Mouse (Mus musculus) forebrain, embryonic 11.5 days (tissue): ENCODE results near the gene Wdr25. TPM values are rescaled to one million over a fixed set of nuclear protein-coding genes. Genes with fewer than 3 reads are reported as not detected.
A peak's percentile ranks its signal among the peaks of the same experiment; 100 is the strongest.

Experiments used
- ATAC-seq: fragments of 200-750 bp; cut with Nextera tagmentation; replicated peaks from 2 replicates; pipeline ENCODE4 v1.8.0; 2017; ENCODE audit warnings: moderate TSS enrichment; ENCODE audit not compliant: low FRiP score
- DNase-seq: peaks from one replicate; pipeline ENCODE4 v3.0.0-alpha.2; 2017; ENCODE audit warnings: low spot score
- H3K27ac ChIP-seq: fragments of 300-500 bp; sonication (generic); 2 replicates; pipeline ENCODE4 v1.5.1; 2014; ENCODE audit warnings: low read depth, low read length
- H3K27me3 ChIP-seq: fragments of 300-500 bp; sonication (generic); 2 replicates; pipeline ENCODE4 v1.6.1; 2014; ENCODE audit warnings: mild to moderate bottlenecking, low read length, mixed read lengths; ENCODE audit not compliant: control insufficient read depth, insufficient read depth
- H3K36me3 ChIP-seq: fragments of 300-500 bp; sonication (generic); 2 replicates; pipeline ENCODE4 v1.6.1; 2014; ENCODE audit warnings: mild to moderate bottlenecking, low read length, moderate library complexity, mixed read lengths; ENCODE audit not compliant: control insufficient read depth, insufficient read depth
- H3K4me1 ChIP-seq: fragments of 300-500 bp; sonication (generic); replicated peaks from 2 replicates; pipeline ENCODE4 v1.6.1; 2014; ENCODE audit warnings: low read length, mixed read lengths; ENCODE audit not compliant: control insufficient read depth, insufficient read depth
- H3K4me2 ChIP-seq: fragments of 300-500 bp; sonication (generic); 2 replicates; pipeline ENCODE4 v1.6.1; 2014; ENCODE audit warnings: low read depth, mild to moderate bottlenecking, low read length, moderate library complexity, mixed read lengths; ENCODE audit not compliant: severe bottlenecking
- H3K4me3 ChIP-seq: fragments of 300-500 bp; sonication (generic); 2 replicates; pipeline ENCODE4 v1.5.1; 2014; ENCODE audit warnings: low read depth, low read length
- H3K9ac ChIP-seq: fragments of 300-500 bp; sonication (generic); 2 replicates; pipeline ENCODE4 v1.6.1; 2014; ENCODE audit warnings: low read length
- H3K9me3 ChIP-seq: fragments of 300-500 bp; sonication (generic); 2 replicates; pipeline ENCODE4 v1.6.1; 2016; ENCODE audit warnings: low read length, mixed read lengths; ENCODE audit not compliant: control insufficient read depth
- WGBS: fragments of 180-500 bp; shearing (Covaris S2); extraction: QIAGEN DNeasy Blood & Tissue Kit; methylation state at CpG from one replicate; pipeline ENCODE4 v1.1.7; 2014; 5-methylcytosine and 5-hydroxymethylcytosine counted together
- polyA plus RNA-seq: library from polyadenylated mRNA; unstranded; fragments of >200 nt; fragmentation: Nextera tagmentation; extraction: Ambion mirVana; gene quantifications from 2 replicates; pipeline ENCODE4 v1.2.1, GENCODE M21; 2014

Wdr25 gene
- polyA plus RNA-seq, 1 experiment from 2014 or later = 7.2 TPM

- DNase-seq = peak; percentile 71
Observed at GRCm38 (mm10) chr12:108903600-108904275, 10.3 kb downstream of the Wdr25 start.

GRCm38 (mm10) chr12:108904276-108904653 lies 10.8 kb downstream of the Wdr25 start:
- WGBS = 57% methylated on average over 8 of the region's 8 CpGs
- Histone ChIP-seq H3K9me3 (no peaks in the 10 kb centered on the region), H3K27ac (no peak overlapping the region), H3K27me3 (no peaks in the 10 kb centered on the region), H3K4me1 (peaks cover 5% of the 10 kb centered on the region; the same call in 1 of the 2 replicates), H3K9ac (no peak overlapping the region), H3K4me2 (no peak overlapping the region), H3K4me3 (no peak overlapping the region), H3K36me3 (no peaks in the 10 kb centered on the region)
- DNase-seq (no peak), ATAC-seq (no peak)

More at GRCm38 (mm10) chr12:108903600-108904275, 10.3 kb downstream of the Wdr25 start:
- Histone ChIP-seq H3K9ac (no peak overlapping the region), H3K4me2 (no peak overlapping the region), H3K4me3 (no peak overlapping the region), H3K9me3 (no peaks in the 10 kb centered on the region), H3K36me3 (no peaks in the 10 kb centered on the region), H3K27ac (no peak overlapping the region), H3K27me3 (no peaks in the 10 kb centered on the region), H3K4me1 (peaks cover 5% of the 10 kb centered on the region; the same call in 1 of the 2 replicates)
- no peak for ATAC-seq
- 83% methylated on average over 8 of the region's 8 CpGs for WGBS

DNA sequence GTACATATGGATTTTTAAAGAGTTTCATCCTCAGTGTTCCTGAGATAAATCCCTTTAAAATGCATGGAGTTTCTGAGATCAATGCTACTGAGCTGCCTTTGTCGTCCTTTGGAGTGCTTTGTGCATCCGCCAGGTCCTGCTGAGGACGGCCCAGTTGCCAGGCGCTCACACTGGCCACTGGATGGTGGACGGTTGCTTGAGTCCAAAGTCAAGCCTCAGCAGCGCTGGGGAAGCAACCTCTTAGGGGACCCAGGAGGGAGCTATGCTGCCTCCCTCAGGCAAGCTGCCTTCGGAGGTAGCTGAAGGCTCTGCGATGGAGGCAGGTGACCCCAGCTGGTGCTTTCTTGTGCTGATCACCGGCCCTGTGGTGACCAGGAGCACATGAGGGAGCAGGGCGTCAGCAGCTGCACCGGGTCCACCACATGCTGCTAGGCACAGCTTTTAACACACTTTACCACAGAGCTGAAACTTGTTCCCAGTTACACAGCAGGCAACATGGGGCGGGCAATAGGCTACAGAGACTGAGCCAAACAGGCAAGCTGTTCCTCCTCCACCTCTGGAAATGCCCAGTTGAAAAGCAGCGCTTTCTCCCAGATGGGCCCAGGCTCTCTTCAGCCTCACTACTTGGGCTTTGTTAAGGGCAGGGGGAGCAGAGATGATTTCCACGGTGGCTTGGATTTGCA lies 12.3 kb downstream of the Wdr25 start:
- DNase-seq (no peak), ATAC-seq (0 out of 2 replicates have a peak, but pooled peaks have one; percentile 13)
- Histone ChIP-seq H3K27ac (peak overlapping the region; percentile 8; the same call in 1 of the 2 replicates), H3K4me3 (no peak overlapping the region), H3K9me3 (no peaks in the 10 kb centered on the region), H3K36me3 (no peaks in the 10 kb centered on the region), H3K27me3 (no peaks in the 10 kb centered on the region), H3K9ac (no peak overlapping the region), H3K4me2 (no peak overlapping the region), H3K4me1 (peaks cover 5% of the 10 kb centered on the region; the same call in 1 of the 2 replicates)
- 28% methylated on average over 14 of the region's 14 CpGs for WGBS

DNA sequence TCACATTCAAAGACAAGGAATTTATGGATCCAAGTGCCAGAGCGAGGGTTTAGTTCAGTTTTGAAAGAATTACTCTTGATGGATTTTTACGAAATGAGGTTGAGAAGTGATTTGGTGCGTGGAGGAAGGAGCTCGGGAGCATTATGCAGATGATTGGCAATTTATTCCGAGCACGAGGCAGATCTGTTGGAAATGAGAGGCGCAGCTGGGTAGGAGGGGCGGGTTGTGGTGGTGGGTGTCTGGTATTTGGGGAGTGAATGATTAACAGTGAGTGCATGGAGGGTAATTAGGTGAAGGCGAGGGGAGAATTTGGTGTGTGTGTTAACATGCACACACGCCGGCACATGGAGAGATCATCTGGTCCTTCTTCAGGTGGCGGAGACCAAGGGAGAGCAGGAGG lies 13.0 kb downstream of the Wdr25 start:
- Histone ChIP-seq H3K4me3 (no peak overlapping the region), H3K27ac (no peak overlapping the region), H3K4me2 (no peak overlapping the region), H3K9me3 (no peaks in the 10 kb centered on the region), H3K36me3 (no peaks in the 10 kb centered on the region), H3K9ac (no peak overlapping the region), H3K4me1 (peaks cover 6% of the 10 kb centered on the region; the same call in 1 of the 2 replicates), H3K27me3 (no peaks in the 10 kb centered on the region)
- WGBS = 70% methylated on average over 12 of the region's 12 CpGs
- no peak for ATAC-seq
- no peak for DNase-seq

DNA sequence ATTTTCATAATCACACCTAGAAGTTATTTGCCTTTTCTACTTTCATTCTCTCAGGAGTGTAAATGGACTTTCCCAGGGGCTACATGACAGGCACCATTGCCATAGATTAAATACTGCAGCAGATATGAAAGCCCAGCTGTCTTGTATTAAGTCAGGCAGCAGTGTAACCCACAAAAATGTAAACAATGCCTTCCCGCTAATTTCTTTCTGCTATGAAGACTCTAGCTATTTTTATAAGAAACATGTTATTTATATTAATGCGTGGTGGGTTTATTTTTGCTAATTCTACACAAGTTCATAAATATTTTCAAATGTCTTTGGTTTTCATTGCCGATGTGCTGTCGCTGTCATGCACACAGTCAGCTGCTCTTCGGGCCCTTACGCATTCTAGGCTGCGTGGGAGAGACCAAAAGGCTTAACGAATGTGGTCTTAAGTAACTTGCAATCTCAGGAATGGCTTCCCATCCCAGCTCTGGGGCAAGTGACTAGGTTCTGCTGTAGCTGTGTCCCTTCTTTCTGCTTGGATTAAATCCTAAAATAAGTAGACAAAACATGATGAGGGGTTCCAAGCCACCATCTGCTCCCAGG lies 16.5 kb downstream of the Wdr25 start:
- H3K9ac ChIP-seq = no peak overlapping the region
- no peaks in the 10 kb centered on the region for H3K36me3 ChIP-seq
- H3K27ac ChIP-seq = no peak overlapping the region
- WGBS = 89% methylated on average over 8 of the region's 8 CpGs
- H3K9me3 ChIP-seq = no peaks in the 10 kb centered on the region
- no peaks in the 10 kb centered on the region for H3K27me3 ChIP-seq
- no peak overlapping the region for H3K4me2 ChIP-seq
- no peak for DNase-seq
- H3K4me1 ChIP-seq = peaks cover 25% of the 10 kb centered on the region
- no peak overlapping the region for H3K4me3 ChIP-seq
- no peak for ATAC-seq

- H3K27me3 ChIP-seq = no peaks in the 10 kb centered on the region
- H3K9ac ChIP-seq = no peak overlapping the region
- H3K4me3 ChIP-seq = no peak overlapping the region
- no peak for ATAC-seq
- 88% methylated on average over 2 of the region's 2 CpGs for WGBS
- H3K9me3 ChIP-seq = no peaks in the 10 kb centered on the region
- H3K27ac ChIP-seq = no peak overlapping the region
- H3K36me3 ChIP-seq = no peaks in the 10 kb centered on the region
- H3K4me2 ChIP-seq = no peak overlapping the region
- H3K4me1 ChIP-seq = peaks cover 38% of the 10 kb centered on the region
- no peak for DNase-seq
Observed at GRCm38 (mm10) chr12:108912442-108912841, 19.0 kb downstream of the Wdr25 start.

DNA sequence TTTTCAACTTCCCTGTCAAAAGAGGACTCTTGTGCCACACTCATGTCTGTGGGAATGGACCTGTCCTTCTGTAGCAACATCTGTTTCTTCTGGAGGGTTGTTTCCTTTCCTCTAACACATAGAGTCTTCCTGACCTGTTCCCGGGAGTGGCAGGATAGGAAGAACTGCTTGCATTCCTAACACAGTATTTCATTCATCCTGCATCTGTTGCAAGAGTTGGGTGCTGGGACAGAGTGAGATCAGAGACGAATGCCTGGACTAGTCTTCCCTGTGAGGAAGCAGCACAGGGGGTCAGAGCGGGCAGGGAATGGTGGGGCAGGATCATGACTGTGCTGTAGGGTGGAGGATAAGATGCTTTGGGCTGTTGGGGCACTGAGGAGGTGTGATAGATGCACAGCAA lies 20.8 kb downstream of the Wdr25 start:
- Histone ChIP-seq H3K27ac (no peak overlapping the region), H3K9ac (no peak overlapping the region; the same call in 1 of the 2 replicates), H3K9me3 (no peaks in the 10 kb centered on the region), H3K4me1 (peaks cover 45% of the 10 kb centered on the region), H3K4me2 (no peak overlapping the region), H3K4me3 (no peak overlapping the region), H3K27me3 (no peaks in the 10 kb centered on the region), H3K36me3 (no peaks in the 10 kb centered on the region)
- no peak for DNase-seq
- WGBS = 55% methylated on average over 3 of the region's 3 CpGs
- no peak for ATAC-seq

DNA sequence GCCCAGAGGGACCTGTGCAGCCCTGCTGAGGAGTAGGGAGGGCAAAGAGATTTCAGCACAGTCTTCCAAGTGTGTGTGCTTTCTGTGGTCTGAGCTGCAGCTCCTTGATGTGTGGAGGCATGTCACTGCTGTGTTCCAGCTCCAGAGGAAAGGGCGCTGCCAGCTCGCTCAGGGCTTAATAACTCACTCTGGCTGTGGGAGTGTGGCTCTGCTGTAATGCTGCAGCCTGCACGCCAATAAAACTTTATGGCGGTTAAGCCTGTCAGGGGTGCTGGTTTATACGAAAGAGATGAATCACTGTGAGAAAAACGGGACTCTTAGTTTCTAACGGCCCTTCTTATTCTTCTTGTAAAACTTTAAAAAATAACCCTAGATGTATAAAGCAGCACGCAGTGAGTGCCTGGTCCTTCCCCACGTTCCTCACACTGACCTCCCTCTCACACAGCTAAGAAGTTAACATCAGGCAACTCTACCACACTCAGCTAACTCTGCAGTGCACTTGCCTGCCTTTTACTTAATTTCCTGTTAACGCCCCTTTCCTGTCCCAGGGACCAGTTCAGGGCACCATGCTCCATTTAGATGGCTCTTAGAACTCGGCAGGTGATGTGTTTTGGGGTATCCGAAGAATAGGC lies 21.4 kb downstream of the Wdr25 start:
- DNase-seq = no peak
- H3K9me3 ChIP-seq = no peaks in the 10 kb centered on the region
- 72% methylated on average over 12 of the region's 12 CpGs for WGBS
- ATAC-seq = no peak
- peaks cover 45% of the 10 kb centered on the region for H3K4me1 ChIP-seq
- no peaks in the 10 kb centered on the region for H3K36me3 ChIP-seq
- no peak overlapping the region for H3K4me2 ChIP-seq
- no peaks in the 10 kb centered on the region for H3K27me3 ChIP-seq
- H3K4me3 ChIP-seq = no peak overlapping the region
- no peak overlapping the region for H3K27ac ChIP-seq
- no peak overlapping the region for H3K9ac ChIP-seq
